Mouse (Mus musculus) G1E (cell line): ENCODE data around the gene Ncoa3.

Experiments used
- CTCF ChIP-seq: IDR thresholded peaks from 2 replicates; pipeline ENCODE4 v1.5.1; 2012; ENCODE audit warnings: low read depth, low read length, inconsistent platforms, mixed read lengths
- GATA1 ChIP-seq: IDR thresholded peaks from 2 replicates; pipeline ENCODE4 v1.6.1; 2012; ENCODE audit warnings: borderline replicate concordance, low read length, inconsistent platforms, mixed read lengths
- GATA2 ChIP-seq: IDR thresholded peaks from 2 replicates; pipeline ENCODE4 v1.6.1; 2012; ENCODE audit warnings: low read depth, low read length, inconsistent platforms, borderline replicate concordance
- POLR2AphosphoS5 ChIP-seq: IDR thresholded peaks from 2 replicates; pipeline ENCODE4 v1.6.1; 2012; ENCODE audit warnings: low read depth, low read length, inconsistent platforms; ENCODE audit not compliant: insufficient replicate concordance
- TAL1 ChIP-seq: conservative IDR thresholded peaks from 2 replicates; pipeline ENCODE4 v1.6.1; 2012; ENCODE audit warnings: low read depth, low read length, inconsistent platforms, mixed read lengths

GRCm38 (mm10) chr2:166001362-166001761 lies 8.9 kb downstream of the Ncoa3 start:
- no peak for TF ChIP-seq CTCF
- no peak for TF ChIP-seq GATA1
- TF ChIP-seq TAL1 = no peak
- no peak for TF ChIP-seq GATA2
- no peak for TF ChIP-seq POLR2AphosphoS5
